Mouse (Mus musculus): ENCODE data around the gene Gabrb3.

Gene Gabrb3

DNA sequence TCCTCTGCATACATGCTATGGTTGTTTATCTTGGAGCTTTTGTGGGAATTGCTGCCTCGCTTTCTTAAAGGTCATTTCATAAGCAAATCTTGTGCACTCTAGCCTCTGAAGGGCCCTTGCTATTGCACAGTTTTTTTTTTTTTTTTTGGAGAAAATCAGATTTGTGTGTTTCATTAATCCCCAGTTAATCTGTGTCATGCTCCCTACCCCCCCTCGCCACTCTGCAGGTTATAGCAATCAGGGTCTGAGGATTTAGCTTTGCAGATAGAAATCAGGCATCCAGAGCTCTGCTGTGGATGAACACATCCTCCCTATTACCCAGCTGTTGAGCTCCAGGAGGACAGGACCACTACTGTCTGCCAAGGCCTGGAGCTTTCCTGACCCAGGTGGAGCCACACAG lies at the start of gene Gabrb3:
Gabrb3 (plus strand) TSS at position 301 of the 400 bp plus-strand sequence.
- DNase-seq (ENCODE audit: low spot score): no peak

DNA sequence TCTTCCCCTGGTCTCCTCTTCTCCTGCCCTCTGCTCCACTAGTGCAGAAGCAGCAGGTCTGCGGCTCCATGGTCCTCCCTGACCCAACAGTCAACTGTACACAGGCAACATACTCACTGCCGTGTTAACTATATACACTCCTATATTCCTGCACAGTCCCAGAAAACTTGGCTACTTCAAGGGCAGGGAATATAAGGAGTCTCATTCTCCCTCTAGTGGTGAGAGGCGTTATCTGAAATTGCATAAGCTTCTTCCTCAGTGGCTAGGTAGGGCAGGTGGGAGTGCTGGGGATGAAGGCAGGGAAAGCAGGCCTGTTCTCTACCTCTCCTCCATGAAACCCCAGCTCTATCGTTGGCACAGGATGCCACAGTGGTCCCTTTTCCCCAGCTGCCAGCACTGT lies 35.4 kb upstream of the Gabrb3 start:
- DNase-seq (ENCODE audit: low spot score): no peak

DNA sequence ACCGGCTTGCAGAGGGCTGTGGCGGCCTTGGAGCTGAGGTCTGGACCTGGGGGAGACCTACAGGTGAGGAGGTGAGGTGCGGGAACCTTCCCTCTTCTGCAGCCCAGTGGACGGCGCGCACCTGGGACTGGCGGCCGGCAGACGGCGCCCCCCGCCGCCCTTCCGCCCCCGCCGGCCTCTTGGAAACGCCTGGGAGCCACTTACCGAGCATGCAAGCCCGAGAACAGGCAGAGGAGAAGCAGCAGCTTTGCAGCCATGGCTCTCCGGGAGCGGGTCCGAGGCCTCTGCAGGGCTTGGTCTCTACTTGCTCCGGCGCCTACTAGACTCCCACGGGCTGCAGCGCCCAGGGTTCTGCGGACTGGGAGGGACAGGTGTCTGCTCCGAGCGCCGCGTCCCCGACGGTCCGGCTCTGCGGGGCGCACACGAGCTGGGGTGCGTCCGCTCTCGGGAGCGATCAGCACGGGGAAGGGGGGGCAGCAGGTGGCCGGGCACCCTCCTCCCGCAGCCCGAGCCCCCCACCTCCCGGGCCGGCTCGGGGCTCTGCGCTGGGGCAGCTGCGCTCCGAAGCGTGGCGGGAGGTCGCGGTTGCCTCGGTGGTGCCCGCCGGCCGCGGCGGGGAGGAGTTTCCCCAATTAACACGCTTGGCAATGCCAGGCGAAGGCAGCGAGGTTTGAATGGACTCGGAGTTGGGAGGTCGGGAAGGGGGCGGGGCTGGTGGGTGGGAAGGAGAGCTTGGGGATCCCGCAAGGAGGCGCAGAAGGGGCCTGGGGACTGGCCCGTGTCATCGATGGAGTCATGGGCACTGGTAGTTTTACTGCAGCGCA lies 32.8 kb upstream of the Gabrb3 start, which contains the start of gene Gabrg3:
Gabrg3 (minus strand) TSS at position 672 of the 824 bp plus-strand sequence.
- DNase-seq (ENCODE audit: low spot score): no peak

DNA sequence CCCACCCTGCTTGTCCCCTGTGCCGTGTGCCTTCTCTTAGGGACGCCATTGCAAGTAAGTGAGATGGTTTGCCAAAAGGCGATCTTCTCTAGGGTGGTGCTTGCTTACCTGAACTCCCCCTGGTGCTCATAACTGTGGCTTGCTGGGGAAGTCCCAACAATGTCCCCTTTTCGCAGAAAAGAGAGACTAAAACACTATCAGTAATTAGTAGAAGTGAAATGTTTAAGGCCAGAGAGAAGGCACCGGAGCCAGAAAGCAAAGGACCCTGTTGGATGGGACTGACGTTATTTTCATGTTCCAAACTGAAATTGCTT lies 32.2 kb upstream of the Gabrb3 start:
- DNase-seq (ENCODE audit: low spot score): no peak

DNA sequence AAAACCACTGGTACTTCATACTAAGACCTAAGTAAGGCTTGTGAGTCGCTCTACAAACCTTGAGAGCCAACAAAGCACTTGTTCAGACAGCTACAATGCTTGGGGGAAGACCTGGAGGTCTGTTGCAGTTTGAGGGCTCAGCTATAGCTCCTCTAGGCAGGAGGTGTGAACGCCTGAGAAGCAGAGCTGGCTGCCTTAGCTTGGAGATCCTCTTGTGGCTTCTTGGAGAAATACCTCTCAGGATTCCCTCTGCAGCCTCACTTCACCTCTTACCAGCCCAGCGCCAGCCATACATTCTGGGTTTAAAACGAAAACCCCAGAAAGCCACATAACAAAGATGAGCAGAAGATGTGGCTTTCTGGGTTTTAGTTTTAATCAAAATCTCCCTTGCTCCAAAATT lies 29.4 kb upstream of the Gabrb3 start:
- DNase-seq (ENCODE audit: low spot score): no peak

DNA sequence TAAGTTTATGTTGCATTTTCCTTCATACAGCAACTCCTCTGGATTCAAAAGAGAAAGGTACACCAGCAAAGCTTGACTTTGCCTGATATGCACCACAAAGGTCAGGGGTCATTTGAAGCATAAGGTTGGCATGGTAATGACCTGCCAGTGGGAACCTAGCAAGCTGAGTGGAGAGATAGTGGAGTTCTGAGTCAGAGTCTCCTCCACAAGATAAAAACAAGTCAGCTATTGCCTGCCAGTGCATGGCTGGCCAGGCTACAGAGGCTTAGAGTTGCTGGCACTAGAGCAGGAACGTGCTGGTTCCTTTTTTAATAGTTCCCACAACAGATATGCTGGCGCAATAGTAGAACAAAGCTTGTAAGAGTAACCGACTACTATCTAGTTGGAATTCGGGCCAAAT lies 25.9 kb upstream of the Gabrb3 start:
- no peak for DNase-seq (ENCODE audit: low spot score)

DNA sequence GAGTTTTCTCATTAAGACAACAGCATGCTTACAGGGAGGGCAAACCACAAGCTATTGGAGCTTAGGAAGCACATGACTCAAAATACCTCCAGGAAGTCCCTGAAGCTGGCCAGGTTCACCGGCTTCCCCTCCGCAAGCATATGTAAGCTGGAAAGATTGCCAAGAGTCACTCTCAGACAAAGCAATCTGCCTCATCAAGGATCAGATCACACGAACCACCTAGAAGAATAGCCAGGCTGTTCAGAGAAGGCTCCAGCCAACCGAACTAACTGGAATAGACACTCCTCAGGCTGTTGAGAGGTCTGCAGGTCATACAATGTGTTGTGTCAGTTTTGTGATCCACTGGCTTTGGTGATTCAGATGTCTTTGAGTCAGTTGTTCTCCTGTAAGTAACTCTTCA lies 8.3 kb upstream of the Gabrb3 start:
- DNase-seq (ENCODE audit: low spot score): no peak

DNA sequence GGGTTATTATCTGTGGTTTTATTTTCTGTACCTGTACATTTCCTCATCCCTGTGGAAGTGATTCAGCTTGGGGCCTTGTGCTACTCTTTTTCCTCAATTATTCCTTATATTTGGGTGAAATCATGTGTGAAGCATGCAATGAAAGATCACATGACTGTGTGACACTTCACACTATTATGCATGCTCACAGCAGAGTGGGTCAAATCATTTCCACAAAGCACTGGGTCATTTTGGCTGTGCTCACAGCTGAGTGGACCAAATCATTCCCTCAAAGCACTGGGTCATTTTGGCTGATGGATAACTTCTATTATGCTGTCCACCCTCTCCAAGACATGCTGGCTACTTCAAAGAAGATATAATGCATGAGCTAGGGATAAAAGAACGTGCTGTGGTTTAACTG lies 6.6 kb upstream of the Gabrb3 start:
- no peak for DNase-seq (ENCODE audit: low spot score)

DNA sequence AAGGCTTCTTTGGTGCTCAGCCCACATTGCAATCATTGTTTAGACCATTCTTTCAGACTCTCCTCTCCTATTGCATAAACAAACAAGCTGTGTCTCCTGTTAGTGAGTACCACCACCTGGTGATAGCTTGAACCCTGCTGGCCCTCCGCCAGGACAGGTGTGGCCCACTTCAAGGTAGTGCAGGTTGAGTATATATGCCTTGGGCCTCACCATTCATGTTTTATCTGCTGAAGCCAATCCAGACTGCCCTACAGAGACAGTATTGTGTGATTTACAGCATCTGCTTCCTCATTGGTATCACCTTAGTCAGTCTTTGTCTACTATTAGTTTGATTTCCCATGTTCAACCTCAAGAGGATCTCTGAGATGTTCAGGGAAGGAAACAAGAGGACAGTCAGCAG lies 1.6 kb downstream of the Gabrb3 start:
- no peak for DNase-seq (ENCODE audit: low spot score)

DNA sequence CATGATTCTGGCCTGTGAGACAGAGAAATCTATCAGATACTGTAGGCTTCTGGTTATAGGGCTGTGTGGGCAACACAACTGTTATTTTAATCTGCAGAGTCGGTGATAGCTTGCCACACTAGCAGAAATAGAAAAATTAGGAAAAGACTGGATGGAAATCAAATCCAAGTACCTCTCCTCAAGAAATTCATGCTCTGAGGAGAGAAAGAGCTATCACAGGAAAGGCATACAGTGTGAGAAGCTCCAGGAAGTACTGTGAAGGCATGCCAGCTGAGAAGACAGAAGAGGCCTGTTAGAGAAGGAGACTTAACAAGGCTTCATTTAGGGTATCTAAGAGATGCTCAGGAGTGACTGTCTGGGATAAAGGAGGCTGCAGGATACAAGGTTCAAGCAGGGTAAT lies 3.2 kb downstream of the Gabrb3 start:
- no peak for DNase-seq (ENCODE audit: low spot score)

DNA sequence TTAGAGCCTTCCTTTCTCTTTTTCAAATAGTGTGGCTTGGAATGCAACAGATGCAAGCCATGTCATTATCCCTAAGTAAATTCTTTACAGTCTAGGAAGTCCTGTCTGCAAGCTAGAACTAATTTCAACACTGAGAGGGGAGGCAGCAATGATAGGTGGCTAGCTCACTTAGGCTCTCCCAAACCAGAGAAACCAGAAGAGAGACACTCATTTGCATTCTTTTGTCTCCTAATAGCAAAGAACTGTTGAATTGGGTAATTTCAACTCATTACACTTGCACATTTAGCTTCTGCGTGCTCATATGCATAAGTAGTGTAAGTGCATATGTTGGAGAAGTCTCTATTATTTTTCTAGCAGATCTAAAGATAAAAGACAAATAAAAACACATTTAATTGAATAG lies 28.7 kb downstream of the Gabrb3 start:
- no peak for DNase-seq (ENCODE audit: low spot score)

DNA sequence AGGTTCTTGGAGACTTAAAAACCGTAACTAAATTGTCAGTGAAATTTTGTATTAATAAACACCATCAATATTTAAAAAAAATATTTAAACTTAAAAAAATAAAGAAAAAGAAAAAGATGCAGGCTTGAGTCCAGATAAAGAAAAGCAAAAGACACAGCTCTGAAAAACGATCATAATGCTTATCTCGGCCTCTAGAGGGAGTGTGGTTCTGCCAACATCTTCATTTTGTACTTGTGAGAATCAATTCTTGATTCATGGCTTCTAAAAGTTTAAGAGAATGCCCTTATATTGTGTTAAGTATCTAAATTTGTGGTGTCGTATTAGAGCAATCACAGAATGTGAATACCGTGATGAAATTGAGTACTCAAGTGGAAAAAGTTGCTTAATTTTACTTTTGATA lies 40.9 kb downstream of the Gabrb3 start:
- no peak for DNase-seq (ENCODE audit: low spot score)

DNA sequence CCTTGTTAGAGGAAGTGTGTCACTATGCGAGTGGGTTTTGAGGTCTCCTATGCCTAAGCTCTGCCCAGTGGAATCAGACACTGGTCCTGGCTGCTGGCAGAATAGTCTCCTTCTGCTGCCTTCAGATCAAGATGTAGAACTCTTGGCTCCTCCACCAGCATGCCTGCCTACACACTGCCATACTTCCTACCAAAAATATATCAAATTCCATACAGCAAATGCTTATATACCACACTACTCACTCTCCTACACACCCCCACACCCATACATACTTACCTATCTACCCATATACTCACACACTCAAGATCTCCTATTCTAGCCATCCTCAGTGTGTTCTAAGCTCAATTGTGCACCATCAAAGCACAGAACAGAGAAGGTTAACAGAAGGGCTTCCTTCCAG lies 51.8 kb downstream of the Gabrb3 start:
- no peak for DNase-seq (ENCODE audit: low spot score)

DNA sequence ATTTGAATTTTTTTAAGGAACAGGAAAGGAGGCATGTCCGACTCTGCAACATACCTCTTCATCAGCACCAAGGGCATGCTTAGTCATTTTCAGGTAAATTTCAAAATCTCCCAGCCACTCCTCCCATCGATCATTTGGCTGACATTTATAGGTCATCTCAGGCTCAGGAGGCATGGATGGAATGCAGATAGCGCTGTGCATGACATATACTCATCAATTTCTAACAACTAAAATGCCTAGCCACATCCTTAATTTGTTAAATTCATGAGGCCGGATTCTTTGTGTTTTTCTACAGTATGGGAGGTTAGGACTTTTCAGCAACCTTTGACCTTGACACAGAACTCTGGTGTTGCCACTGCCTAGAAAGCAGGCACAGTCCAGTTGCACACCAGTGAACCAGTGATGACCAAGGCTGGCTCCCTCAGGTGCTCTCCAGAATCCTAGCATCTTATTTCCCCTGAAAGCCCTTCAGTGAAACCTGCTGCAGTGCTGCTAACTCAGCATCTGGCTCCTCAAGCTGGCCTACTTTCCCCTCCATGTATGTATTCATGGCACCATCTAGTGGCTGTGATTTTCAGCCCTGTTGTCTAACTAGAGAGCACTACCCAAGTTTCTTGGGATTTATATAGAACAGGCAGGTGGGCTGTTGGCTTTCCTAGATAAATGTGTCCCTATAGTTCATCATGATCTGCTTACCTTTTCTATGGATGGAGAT lies 54.5 kb downstream of the Gabrb3 start:
- no peak for DNase-seq (ENCODE audit: low spot score)

DNA sequence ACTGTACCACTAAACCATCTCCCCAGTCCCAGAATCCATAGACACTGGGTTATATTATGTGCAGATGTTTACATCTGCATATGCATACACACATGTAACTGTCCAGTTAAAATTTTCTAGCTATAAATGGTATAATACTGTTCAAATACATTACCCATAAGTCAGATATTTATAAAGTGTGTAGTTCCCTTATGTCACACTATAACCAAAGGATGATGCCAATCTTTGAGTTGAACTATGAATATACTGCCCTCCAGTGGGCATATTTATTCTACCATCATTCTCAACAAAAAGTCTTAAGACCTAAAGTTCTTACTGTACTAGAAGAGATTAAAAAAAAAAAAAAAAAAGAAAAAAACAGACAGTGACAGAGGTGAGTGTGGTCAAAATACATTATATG lies 63.4 kb downstream of the Gabrb3 start:
- no peak for DNase-seq (ENCODE audit: low spot score)

DNA sequence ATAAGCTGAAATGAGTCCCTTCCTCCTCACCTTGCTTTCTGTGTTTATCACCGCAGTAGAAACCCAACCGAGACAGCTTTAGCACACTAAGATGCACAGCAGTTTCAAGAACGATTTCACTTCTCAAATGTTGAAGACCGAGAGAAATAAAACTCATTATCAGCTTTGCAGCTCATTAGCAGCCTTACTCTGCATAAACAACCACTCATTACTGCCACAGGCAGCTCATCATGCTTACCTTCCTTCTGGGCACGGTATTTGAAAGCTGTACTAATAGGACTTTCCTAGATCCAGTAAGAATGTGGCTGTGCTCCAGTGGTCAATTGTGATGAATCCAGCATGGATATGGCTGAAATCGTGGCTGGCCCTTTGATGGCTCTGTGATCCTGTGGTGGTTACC lies 67.4 kb downstream of the Gabrb3 start:
- no peak for DNase-seq (ENCODE audit: low spot score)

DNA sequence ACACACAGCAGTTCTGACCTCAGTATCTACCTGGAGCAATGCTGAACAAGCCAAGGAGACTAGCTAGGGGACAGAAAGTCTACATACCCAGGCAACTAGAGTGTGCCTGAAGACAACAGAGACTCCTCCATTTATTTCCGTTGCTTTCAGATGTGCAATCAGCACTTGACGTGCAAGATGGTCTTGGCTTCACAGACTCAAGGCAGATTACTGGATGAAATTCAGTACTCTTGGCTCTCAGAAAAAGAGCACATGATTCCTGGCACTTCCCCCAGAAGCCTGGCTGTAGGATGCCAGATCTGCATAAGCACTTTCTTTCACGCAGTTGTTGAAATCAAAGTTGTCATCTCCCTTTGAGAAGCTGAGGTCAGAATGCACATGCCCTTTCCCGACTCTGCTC lies 72.3 kb downstream of the Gabrb3 start:
- DNase-seq (ENCODE audit: low spot score): no peak

DNA sequence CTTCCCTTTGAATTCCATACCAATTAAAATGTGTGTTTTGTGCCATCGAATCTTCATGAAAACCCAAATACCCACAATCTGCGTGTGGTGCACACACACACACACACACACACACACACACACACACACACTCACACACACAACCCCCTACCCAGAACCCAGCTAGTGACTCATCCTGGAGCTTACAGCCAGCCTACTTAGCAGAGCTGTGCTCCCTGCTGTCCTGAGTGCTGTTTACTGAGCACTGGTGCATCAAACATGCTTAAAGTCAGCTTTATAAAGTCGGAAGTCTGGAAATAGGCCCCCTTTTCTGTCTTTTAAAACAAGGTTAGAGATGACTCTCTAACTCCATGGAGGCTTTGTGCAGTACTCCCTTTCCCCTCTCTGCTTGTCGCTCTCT lies 83.3 kb downstream of the Gabrb3 start:
- DNase-seq (ENCODE audit: low spot score): no peak

DNA sequence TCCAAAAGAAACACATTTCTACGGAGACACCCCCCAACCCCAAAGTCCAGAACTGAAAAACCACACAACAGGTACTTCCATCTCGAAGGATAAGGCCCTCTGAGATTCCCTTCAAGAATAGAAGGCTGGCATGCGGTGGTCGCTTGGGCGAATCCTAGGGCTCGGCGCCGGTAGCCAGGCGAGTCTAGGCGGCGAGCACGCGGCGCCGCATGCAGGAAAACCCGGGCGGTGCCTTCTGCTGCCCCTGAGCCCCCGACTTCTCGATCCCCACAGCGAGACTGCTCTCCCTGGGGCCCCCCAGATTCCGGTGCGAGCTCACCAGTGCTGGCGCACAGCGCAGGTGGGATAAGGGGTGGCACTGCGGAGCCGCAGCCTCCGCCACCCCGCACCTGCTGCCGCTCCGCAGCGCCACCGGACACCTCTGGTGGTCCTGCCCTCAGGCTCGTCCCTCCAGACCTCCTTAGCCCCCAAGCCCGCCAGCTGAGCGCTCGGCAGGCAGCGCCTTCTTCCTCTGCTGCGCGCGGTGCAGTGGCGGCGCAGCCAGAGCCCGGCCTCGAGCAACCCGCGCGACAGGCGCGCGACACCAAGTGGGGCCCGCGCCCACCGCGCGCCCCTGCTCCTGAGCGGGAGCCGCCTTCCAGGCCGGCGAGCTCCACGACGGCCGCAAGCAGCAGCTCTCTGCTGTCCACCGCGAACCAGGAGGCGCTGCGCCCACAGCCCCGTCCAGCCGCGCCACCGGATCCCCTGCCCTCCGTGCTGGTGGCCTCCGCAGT lies 89.6 kb downstream of the Gabrb3 start:
- no peak for DNase-seq (ENCODE audit: low spot score)

DNA sequence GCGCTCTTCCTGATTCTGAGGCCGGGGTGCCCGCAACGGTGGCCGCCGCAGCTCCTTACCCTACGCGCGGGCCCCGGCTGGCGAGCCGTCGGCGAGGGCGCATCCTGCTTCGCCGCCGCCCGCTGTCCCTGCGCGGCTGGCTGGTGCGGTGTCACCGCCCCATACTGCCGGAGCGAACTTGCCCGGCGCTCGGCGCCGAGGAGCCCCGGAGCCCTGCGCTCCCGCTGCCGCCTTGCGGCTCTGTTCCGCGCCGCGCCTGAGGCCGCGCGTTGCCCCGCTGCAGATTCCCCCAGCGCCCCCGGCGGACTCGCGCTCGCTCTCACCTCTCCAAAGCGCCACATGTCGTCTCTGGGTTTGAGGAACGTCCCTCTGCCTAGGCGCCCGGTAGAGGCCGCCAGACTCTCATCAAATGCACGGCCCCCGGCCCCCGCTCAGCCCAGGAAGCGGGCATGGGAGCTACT lies 90.2 kb downstream of the Gabrb3 start, which contains the start of gene Gabra5:
Gabra5 (minus strand) TSS at position 379 of the 461 bp plus-strand sequence.
- DNase-seq (ENCODE audit: low spot score): no peak

DNA sequence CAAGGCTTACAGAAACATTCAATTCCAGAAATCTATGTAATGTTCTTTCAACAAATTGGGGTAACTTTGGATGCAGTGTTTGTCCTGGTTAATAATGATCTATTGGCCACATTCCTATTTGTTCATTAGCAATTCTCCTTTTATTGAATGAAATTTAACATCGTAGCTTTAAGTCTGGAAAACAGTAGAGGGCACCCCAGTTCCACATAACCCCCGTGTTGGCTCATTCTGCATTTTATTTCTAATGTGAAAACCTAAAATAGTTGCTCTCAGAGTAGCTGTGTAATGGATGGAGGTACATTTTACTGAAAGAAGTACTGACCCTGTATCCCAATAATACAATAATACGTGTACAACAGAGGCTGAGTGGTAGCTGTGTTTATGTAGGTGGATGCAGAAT lies 93.5 kb downstream of the Gabrb3 start:
- no peak for DNase-seq (ENCODE audit: low spot score)

DNA sequence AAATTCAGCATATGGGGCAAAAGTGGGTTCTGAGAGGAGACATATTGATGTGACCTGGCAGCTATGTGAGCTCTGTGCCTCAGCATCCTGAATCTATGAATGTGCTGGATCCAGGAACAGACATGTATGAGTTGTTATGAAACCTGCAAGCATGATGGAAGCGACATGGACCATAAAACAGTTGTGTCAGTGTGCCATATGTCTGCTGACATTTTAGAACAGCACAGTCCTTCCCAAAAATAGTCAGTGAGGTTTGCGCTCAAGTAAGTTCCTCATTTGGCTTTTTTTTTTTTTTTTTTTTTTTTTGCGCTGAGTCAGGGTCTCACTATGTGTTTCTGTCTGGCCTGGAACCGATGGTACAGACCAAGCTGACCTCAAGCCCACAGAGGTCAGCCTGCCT lies 110.0 kb downstream of the Gabrb3 start:
- no peak for DNase-seq (ENCODE audit: low spot score)

DNA sequence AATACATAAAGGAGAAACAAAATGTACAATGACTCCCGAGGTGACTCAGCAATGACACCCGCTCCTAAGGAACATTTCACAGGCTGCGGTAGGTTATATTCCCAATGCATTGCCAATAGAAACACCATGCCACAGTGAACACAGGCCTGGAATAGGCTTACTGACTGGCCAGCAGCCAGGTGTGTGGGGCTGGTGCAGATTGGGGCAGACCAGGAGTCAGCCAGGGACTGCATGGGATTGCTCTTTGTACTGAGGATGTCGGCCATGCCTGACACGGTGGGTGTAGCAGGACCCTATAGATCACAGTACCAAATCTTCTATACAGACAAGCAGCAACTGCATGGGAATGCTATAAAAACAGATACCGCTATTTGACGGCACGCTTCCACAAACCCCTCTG lies 110.5 kb downstream of the Gabrb3 start:
- DNase-seq (ENCODE audit: low spot score): no peak

Data from lung, postnatal 25 days (tissue).